Mouse (Mus musculus): ENCODE measurements around the gene 2210408I21Rik. TPM values are rescaled to one million over a fixed set of nuclear protein-coding genes. Genes with fewer than 3 reads are reported as not detected.

Gene 2210408I21Rik
- polyA plus RNA-seq, 2 experiments = 0.78 to 2.9 TPM

DNA sequence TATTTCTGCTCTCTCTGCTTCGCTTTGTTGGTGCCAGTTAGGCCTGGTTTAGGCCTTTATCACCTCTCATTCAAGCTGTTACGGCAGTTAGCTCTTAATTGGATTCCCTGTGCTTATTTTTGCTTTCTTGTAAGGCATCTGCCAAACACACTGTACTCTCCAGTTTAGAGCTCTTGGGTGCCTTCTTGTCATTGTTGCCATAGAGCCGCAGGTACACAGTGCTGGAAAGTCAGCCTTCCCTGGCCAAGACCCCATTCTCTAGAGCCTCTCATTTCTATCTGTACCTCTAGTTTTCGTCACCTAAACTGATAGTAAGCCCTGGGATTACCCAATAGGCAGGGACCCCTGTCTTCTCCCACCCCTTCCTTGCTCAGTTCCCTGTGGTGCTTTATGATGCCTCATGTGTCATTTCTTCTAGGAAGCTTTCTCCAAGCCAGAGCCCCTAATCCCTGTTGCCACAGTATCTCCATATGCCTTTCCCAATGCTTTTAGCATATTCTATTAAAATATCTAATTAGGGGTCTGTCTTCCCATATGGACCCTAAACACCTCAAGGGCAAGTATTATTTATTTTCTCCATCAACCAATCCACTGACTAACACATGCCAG is 82.4 kb downstream of the 2210408I21Rik start:
- Histone ChIP-seq H3K27me3 (ENCODE audit: control insufficient read depth, insufficient read depth, low read length) (no peaks in the 10 kb centered on the region), H3K9ac (replicated peaks) (no peak overlapping the region), H3K4me1 (replicated peaks; ENCODE audit: control insufficient read depth in 2 of 2, insufficient read depth in 2 of 2, low read length in 1 of 2) (no peaks in the 10 kb centered on the region), H3K9me3 (ENCODE audit: control insufficient read depth, low read length) (no peaks in the 10 kb centered on the region), H3K4me3 (ENCODE audit: insufficient read depth in 1 of 2, low read depth in 2 of 2, low read length in 2 of 2) (no peak overlapping the region), H3K36me3 (replicated peaks; ENCODE audit: control insufficient read depth, insufficient read depth, low read depth) (no peaks in the 10 kb centered on the region), H3K4me2 (ENCODE audit: low read depth) (no peak overlapping the region), H3K27ac (no peak overlapping the region)
- 57% methylated on average over 4 of the region's 4 CpGs for WGBS (ENCODE audit: insufficient replicate concordance)
- DNase-seq (ENCODE audit: low read depth in 3 of 3, low spot score in 3 of 3) = no peak
- no peak for ATAC-seq (ENCODE audit: insufficient read depth)
- TF ChIP-seq CTCF (IDR thresholded peaks at IDR 0.05; ENCODE audit: low read depth) (no peak), EP300 (IDR thresholded peaks at IDR 0.05; ENCODE audit: low read depth) (no peak)

DNA sequence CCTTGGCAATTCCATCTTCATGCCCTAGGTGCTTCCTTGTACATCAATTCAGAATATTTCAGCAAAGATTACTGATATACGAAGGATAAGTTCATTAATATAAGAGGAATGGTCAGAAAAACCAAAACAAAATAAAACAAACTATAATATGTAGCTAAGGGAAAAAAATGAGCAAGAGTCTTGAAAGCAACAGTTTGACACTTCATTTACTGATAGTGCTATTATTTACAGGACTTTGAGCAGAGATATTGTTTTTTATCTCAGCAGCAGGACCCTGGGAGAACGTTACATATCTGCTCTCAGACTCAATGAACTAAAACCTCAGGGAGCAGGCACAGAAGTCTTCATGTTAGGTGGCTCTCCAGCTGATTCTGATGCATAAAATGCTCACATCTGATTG is 85.7 kb downstream of the 2210408I21Rik start:
- Histone ChIP-seq H3K4me1 (replicated peaks; ENCODE audit: control insufficient read depth in 2 of 2, insufficient read depth in 2 of 2, low read length in 1 of 2) (no peaks in the 10 kb centered on the region), H3K9ac (replicated peaks) (no peak overlapping the region), H3K27me3 (ENCODE audit: control insufficient read depth, insufficient read depth, low read length) (no peaks in the 10 kb centered on the region), H3K4me2 (ENCODE audit: low read depth) (no peak overlapping the region), H3K9me3 (ENCODE audit: control insufficient read depth, low read length) (no peaks in the 10 kb centered on the region), H3K36me3 (replicated peaks; ENCODE audit: control insufficient read depth, insufficient read depth, low read depth) (no peaks in the 10 kb centered on the region), H3K4me3 (ENCODE audit: insufficient read depth in 1 of 2, low read depth in 2 of 2, low read length in 2 of 2) (no peak overlapping the region), H3K27ac (no peak overlapping the region)
- DNase-seq (ENCODE audit: low read depth in 3 of 3, low spot score in 3 of 3) (no peak), ATAC-seq (ENCODE audit: insufficient read depth) (no peak)
- no peak for TF ChIP-seq CTCF (IDR thresholded peaks at IDR 0.05; ENCODE audit: low read depth)
- TF ChIP-seq EP300 (IDR thresholded peaks at IDR 0.05; ENCODE audit: low read depth) = no peak
- WGBS (ENCODE audit: insufficient replicate concordance) = 42% methylated on average over 2 of the region's 2 CpGs

DNA sequence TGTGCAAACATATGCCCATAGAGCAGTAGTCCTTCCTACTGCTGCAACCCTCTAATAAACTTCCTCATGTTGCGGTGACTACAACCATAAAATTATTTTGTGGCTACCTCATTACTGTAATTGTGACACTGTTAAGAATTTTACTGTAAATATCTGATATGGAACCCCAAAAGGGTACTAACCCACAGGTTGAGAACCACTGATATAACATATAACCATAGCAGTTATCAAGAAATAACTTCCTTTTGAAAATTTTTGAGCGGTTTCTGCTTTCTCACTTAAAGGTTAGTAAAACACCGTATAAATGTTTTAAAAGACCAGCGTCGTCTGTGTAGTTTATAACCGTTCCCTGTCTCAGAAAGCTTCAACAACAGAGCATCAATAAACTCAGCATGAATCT is 121.2 kb downstream of the 2210408I21Rik start:
- Histone ChIP-seq H3K4me3 (ENCODE audit: insufficient read depth in 1 of 2, low read depth in 2 of 2, low read length in 2 of 2) (no peak overlapping the region), H3K4me1 (replicated peaks; ENCODE audit: control insufficient read depth in 2 of 2, insufficient read depth in 2 of 2, low read length in 1 of 2) (no peaks in the 10 kb centered on the region), H3K27ac (no peak overlapping the region), H3K9me3 (ENCODE audit: control insufficient read depth, low read length) (no peaks in the 10 kb centered on the region), H3K27me3 (ENCODE audit: control insufficient read depth, insufficient read depth, low read length) (no peaks in the 10 kb centered on the region), H3K9ac (replicated peaks) (no peak overlapping the region), H3K36me3 (replicated peaks; ENCODE audit: control insufficient read depth, insufficient read depth, low read depth) (no peaks in the 10 kb centered on the region), H3K4me2 (ENCODE audit: low read depth) (no peak overlapping the region)
- WGBS (ENCODE audit: insufficient replicate concordance) = 78% methylated on average over 6 of the region's 6 CpGs
- no peak for DNase-seq (ENCODE audit: low read depth in 3 of 3, low spot score in 3 of 3)
- TF ChIP-seq CTCF (IDR thresholded peaks at IDR 0.05; ENCODE audit: low read depth) = no peak
- TF ChIP-seq EP300 (IDR thresholded peaks at IDR 0.05; ENCODE audit: low read depth) = no peak
- ATAC-seq (ENCODE audit: insufficient read depth) = no peak

DNA sequence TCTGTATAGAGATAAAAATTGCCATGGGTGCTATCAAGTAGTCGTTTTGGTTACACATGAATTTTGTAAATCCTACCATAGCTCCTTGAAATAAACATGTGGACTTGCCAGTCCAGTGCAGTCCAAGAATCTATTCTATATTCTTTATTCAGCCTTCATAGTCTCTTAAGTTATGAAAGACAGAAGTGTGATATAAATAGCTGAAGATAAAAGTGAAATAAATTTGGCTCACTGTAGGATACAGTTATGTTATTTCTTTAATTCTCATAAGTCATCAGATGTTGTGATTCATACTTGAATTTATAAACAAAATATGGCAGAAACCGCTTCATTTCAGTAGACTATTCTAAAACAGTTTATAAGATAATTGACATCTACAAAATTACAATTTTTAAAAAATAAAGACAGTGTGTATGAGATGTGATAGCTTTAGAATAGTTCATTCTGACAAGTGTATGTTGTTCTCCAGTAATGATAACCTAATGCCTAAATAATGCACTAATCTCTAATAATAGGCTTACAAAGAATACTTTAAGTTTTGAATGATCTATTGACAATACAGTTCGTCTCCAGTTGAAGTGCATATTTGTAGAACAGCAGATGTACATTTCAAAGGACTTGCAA is 127.5 kb downstream of the 2210408I21Rik start:
- no peaks in the 10 kb centered on the region for H3K4me1 ChIP-seq (replicated peaks; ENCODE audit: control insufficient read depth in 2 of 2, insufficient read depth in 2 of 2, low read length in 1 of 2)
- no peak for ATAC-seq (ENCODE audit: insufficient read depth)
- H3K9me3 ChIP-seq (ENCODE audit: control insufficient read depth, low read length) = no peaks in the 10 kb centered on the region
- no peak overlapping the region for H3K27ac ChIP-seq
- WGBS (ENCODE audit: insufficient replicate concordance) = 34% methylated on average over 3 of the region's 3 CpGs
- no peaks in the 10 kb centered on the region for H3K36me3 ChIP-seq (replicated peaks; ENCODE audit: control insufficient read depth, insufficient read depth, low read depth)
- no peak overlapping the region for H3K4me2 ChIP-seq (ENCODE audit: low read depth)
- H3K4me3 ChIP-seq (ENCODE audit: insufficient read depth in 1 of 2, low read depth in 2 of 2, low read length in 2 of 2) = no peak overlapping the region
- DNase-seq (ENCODE audit: low read depth in 3 of 3, low spot score in 3 of 3) = no peak
- TF ChIP-seq CTCF (IDR thresholded peaks at IDR 0.05; ENCODE audit: low read depth) = no peak
- no peak overlapping the region for H3K9ac ChIP-seq (replicated peaks)
- no peaks in the 10 kb centered on the region for H3K27me3 ChIP-seq (ENCODE audit: control insufficient read depth, insufficient read depth, low read length)

DNA sequence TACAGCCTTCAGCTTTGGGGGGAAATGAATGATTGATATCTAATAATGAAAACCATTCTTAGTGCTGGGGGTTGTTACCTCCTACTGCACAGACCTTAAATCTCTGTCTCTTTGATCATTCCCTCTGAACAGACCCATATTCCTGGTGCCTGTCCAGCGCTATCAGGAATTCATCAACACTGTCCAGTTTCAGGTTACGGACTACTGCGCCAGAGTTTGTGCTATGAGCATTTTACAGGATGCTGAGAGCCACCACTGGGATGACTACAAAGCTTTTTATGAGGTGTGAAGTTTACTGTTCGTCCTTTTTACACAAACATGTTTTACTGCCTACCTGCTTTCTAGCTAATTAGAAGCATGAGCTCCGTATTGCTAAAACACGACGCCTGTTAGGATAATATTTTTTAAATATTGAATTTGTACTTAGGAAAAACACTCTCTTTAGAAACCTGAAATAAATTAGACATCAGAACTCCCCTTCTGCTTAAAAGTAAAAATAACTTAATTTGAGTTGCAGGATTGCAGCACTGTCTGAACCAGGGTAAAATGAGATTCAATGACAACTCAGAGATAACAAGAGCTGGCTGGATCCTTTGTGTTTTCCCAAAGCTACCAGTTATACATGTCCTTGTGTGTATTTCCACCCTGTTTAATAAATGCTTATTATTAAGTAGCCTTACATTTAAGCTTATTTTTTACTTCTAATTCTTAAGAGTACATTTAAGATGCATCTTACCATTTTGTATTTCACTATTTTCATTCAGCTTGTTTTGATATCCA is 128.2 kb downstream of the 2210408I21Rik start:
- no peaks in the 10 kb centered on the region for H3K27me3 ChIP-seq (ENCODE audit: control insufficient read depth, insufficient read depth, low read length)
- H3K9me3 ChIP-seq (ENCODE audit: control insufficient read depth, low read length) = no peaks in the 10 kb centered on the region
- no peak for DNase-seq (ENCODE audit: low read depth in 3 of 3, low spot score in 3 of 3)
- WGBS (ENCODE audit: insufficient replicate concordance) = 80% methylated on average over 7 of the region's 7 CpGs
- H3K4me1 ChIP-seq (replicated peaks; ENCODE audit: control insufficient read depth in 2 of 2, insufficient read depth in 2 of 2, low read length in 1 of 2) = no peaks in the 10 kb centered on the region
- no peak overlapping the region for H3K4me3 ChIP-seq (ENCODE audit: insufficient read depth in 1 of 2, low read depth in 2 of 2, low read length in 2 of 2)
- no peak overlapping the region for H3K9ac ChIP-seq (replicated peaks)
- H3K27ac ChIP-seq = no peak overlapping the region
- H3K4me2 ChIP-seq (ENCODE audit: low read depth) = no peak overlapping the region
- no peaks in the 10 kb centered on the region for H3K36me3 ChIP-seq (replicated peaks; ENCODE audit: control insufficient read depth, insufficient read depth, low read depth)
- ATAC-seq (ENCODE audit: insufficient read depth) = no peak
- TF ChIP-seq CTCF (IDR thresholded peaks at IDR 0.05; ENCODE audit: low read depth) (no peak), EP300 (IDR thresholded peaks at IDR 0.05; ENCODE audit: low read depth) (no peak)

All from liver, embryonic 14.5 days (tissue).